Mouse (Mus musculus): ENCODE results near the gene Oosp1. TPM values are rescaled to one million over a fixed set of nuclear protein-coding genes. Genes with fewer than 3 reads are reported as not detected.

The Oosp1 gene
- polyA plus RNA-seq (2012; rRNA removed), result not detected in 2 replicates
- polyA plus RNA-seq (2014; fragmentation: Nextera tagmentation; extraction: Ambion mirVana), result not detected in 2 replicates

DNA sequence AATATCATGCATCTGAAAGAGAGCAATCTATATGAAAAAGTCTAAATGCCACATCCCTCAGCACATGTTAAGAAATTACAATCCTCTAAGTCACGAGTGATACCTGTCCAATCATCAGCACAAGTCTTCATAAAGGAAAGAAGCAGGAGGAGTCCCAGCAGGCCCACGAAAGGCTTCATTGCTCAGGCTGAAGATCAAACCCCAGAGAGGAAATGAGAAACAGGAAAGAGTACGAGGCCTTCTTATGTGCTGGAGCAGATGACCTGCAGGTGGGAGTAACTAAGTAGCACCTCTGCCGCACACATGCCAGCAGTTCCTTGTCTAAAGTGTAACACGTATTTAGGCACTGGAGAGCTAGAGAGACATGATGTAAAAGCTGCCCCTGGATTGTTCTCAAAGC lies at the start of gene Oosp1:
Gene Oosp1 (minus strand): TSS at position 312 of the 400 bp plus-strand sequence.
- no peak for DNase-seq (ENCODE audit: low spot score)
- no peak for ATAC-seq (ENCODE audit: low FRiP score, low read depth)
- 33% methylated on average over 5 of the region's 5 CpGs for WGBS
- H3K4me1 ChIP-seq (ENCODE audit: control insufficient read depth, insufficient read depth, low read length), result no peaks in the 10 kb centered on the region
- no peak for TF ChIP-seq POLR2A (IDR thresholded peaks at IDR 0.05; ENCODE audit: borderline replicate concordance, extremely low read depth, insufficient read depth, insufficient read length)
- H3K27me3 ChIP-seq (ENCODE audit: control insufficient read depth, insufficient read depth, low read length), result no peaks in the 10 kb centered on the region
- H3K9ac ChIP-seq (ENCODE audit: low read depth, low read length, severe bottlenecking), result no peak within 1 kb of the TSS
- H3K36me3 ChIP-seq (ENCODE audit: control insufficient read depth, insufficient read depth, low read length), result no peaks in the 10 kb centered on the region
- H3K27ac ChIP-seq (replicated peaks; ENCODE audit: low read depth, low read length), result no peak within 1 kb of the TSS
- H3K9me3 ChIP-seq (ENCODE audit: control insufficient read depth, low read length), result no peaks in the 10 kb centered on the region
- no peak within 1 kb of the TSS for H3K4me3 ChIP-seq (replicated peaks; ENCODE audit: low read length)
- H3K4me2 ChIP-seq (replicated peaks; ENCODE audit: low read depth, low read length, severe bottlenecking), result no peak within 1 kb of the TSS

DNA sequence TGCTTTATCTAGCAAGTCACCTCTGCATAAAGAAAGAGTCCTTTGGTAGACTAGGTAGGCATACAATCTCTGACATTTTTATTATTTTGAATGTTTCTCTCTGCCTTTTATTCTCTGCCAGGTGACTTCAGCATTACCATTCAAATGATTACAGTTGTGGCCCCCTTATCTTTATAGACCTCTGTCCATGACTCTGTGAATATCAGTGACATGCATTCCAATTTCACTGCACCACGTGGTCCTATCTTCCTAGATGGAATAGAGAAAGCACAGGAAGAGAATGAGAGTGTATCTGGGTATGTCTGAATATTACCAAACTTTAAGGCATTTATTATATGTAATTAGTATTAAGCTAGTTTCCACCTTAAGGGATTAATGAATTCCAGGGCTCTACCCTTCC lies 45.5 kb upstream of the Oosp1 start:
- 46% methylated on average over 1 of the region's 1 CpGs for WGBS
- ATAC-seq (ENCODE audit: low FRiP score, low read depth), result no peak
- no peak overlapping the region for H3K4me3 ChIP-seq (replicated peaks; ENCODE audit: low read length)
- no peak overlapping the region for H3K27ac ChIP-seq (replicated peaks; ENCODE audit: low read depth, low read length)
- H3K27me3 ChIP-seq (ENCODE audit: control insufficient read depth, insufficient read depth, low read length), result no peaks in the 10 kb centered on the region
- H3K36me3 ChIP-seq (ENCODE audit: control insufficient read depth, insufficient read depth, low read length), result no peaks in the 10 kb centered on the region
- H3K4me1 ChIP-seq (ENCODE audit: control insufficient read depth, insufficient read depth, low read length), result no peaks in the 10 kb centered on the region
- TF ChIP-seq POLR2A (IDR thresholded peaks at IDR 0.05; ENCODE audit: borderline replicate concordance, extremely low read depth, insufficient read depth, insufficient read length), result no peak
- no peak for DNase-seq (ENCODE audit: low spot score)
- H3K9ac ChIP-seq (ENCODE audit: low read depth, low read length, severe bottlenecking), result no peak overlapping the region
- H3K9me3 ChIP-seq (ENCODE audit: control insufficient read depth, low read length), result no peaks in the 10 kb centered on the region
- H3K4me2 ChIP-seq (replicated peaks; ENCODE audit: low read depth, low read length, severe bottlenecking), result no peak overlapping the region

DNA sequence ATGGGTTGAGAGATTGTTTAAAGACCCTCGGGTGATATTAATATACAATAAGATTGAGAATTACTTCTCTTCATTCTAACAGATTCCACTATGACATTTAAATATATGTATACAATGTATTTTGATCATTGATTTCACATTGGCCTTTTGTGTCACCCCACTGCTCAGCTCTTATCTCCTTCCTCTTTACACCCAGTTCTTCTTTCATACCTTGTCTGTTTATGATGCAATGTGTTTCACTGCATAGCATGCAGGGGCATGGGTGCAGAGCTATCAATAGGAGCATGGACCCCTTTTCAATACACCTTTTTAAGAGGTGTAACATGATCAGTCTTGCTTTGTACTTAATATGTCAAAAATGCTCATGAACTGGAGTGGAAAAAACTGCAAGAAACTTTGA lies 39.3 kb upstream of the Oosp1 start:
- H3K27ac ChIP-seq (replicated peaks; ENCODE audit: low read depth, low read length), result no peak overlapping the region
- no peak for DNase-seq (ENCODE audit: low spot score)
- H3K36me3 ChIP-seq (ENCODE audit: control insufficient read depth, insufficient read depth, low read length), result no peaks in the 10 kb centered on the region
- H3K4me3 ChIP-seq (replicated peaks; ENCODE audit: low read length), result no peak overlapping the region
- 71% methylated on average over 1 of the region's 1 CpGs for WGBS
- ATAC-seq (ENCODE audit: low FRiP score, low read depth), result no peak
- no peaks in the 10 kb centered on the region for H3K4me1 ChIP-seq (ENCODE audit: control insufficient read depth, insufficient read depth, low read length)
- H3K27me3 ChIP-seq (ENCODE audit: control insufficient read depth, insufficient read depth, low read length), result no peaks in the 10 kb centered on the region
- H3K4me2 ChIP-seq (replicated peaks; ENCODE audit: low read depth, low read length, severe bottlenecking), result no peak overlapping the region
- no peak for TF ChIP-seq POLR2A (IDR thresholded peaks at IDR 0.05; ENCODE audit: borderline replicate concordance, extremely low read depth, insufficient read depth, insufficient read length)
- H3K9ac ChIP-seq (ENCODE audit: low read depth, low read length, severe bottlenecking), result no peak overlapping the region
- H3K9me3 ChIP-seq (ENCODE audit: control insufficient read depth, low read length), result no peaks in the 10 kb centered on the region

DNA sequence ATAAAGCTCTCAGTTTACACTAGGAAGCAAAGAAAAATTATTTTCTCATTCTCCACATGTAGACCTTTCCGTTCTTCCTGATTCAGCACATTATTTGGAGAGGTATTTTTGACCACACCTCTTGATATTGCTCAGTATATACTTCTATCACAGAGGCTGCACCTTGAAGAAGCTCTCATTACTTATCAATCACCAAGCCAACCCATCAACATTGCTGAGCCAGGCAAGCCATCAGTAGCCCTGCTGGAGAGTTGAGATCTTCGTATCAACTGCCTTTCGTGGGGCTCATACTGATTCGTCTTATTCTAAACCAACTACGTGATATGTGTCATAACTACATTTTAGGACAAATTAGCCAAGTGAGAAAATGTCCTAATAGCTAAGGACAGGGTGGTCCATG lies 36.4 kb upstream of the Oosp1 start:
- Histone ChIP-seq H3K4me2 (replicated peaks; ENCODE audit: low read depth, low read length, severe bottlenecking) (no peak overlapping the region), H3K27ac (replicated peaks; ENCODE audit: low read depth, low read length) (no peak overlapping the region), H3K9ac (ENCODE audit: low read depth, low read length, severe bottlenecking) (no peak overlapping the region), H3K36me3 (ENCODE audit: control insufficient read depth, insufficient read depth, low read length) (no peaks in the 10 kb centered on the region), H3K4me3 (replicated peaks; ENCODE audit: low read length) (no peak overlapping the region), H3K4me1 (ENCODE audit: control insufficient read depth, insufficient read depth, low read length) (no peaks in the 10 kb centered on the region), H3K27me3 (ENCODE audit: control insufficient read depth, insufficient read depth, low read length) (no peaks in the 10 kb centered on the region), H3K9me3 (ENCODE audit: control insufficient read depth, low read length) (no peaks in the 10 kb centered on the region)
- DNase-seq (ENCODE audit: low spot score) (no peak), ATAC-seq (ENCODE audit: low FRiP score, low read depth) (no peak)
- WGBS, result 89% methylated on average over 5 of the region's 5 CpGs
- no peak for TF ChIP-seq POLR2A (IDR thresholded peaks at IDR 0.05; ENCODE audit: borderline replicate concordance, extremely low read depth, insufficient read depth, insufficient read length)

DNA sequence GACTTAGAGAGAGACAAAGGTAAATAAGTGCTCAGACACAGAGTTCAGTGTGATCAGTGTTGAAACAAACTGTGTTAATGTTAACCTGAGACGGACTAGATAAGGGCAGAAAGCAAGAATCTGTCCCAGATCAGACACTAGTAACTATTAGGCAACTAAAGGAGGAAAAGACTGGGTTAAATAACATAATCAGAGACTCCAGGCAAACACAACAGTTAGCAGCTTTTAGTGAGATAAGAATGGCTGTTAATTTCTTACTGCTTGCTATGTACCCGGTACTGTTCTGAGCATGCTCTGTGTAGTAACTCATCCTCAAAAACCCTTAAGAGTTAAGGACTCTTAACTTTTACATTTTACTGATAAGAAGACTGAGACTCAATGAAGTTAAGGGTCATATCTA lies 35.0 kb upstream of the Oosp1 start:
- H3K36me3 ChIP-seq (ENCODE audit: control insufficient read depth, insufficient read depth, low read length), result no peaks in the 10 kb centered on the region
- H3K4me2 ChIP-seq (replicated peaks; ENCODE audit: low read depth, low read length, severe bottlenecking), result no peak overlapping the region
- ATAC-seq (ENCODE audit: low FRiP score, low read depth) (no peak), DNase-seq (ENCODE audit: low spot score) (no peak)
- WGBS, result 83% methylated on average over 2 of the region's 2 CpGs
- H3K4me1 ChIP-seq (ENCODE audit: control insufficient read depth, insufficient read depth, low read length), result no peaks in the 10 kb centered on the region
- no peak overlapping the region for H3K4me3 ChIP-seq (replicated peaks; ENCODE audit: low read length)
- H3K27ac ChIP-seq (replicated peaks; ENCODE audit: low read depth, low read length), result no peak overlapping the region
- no peaks in the 10 kb centered on the region for H3K27me3 ChIP-seq (ENCODE audit: control insufficient read depth, insufficient read depth, low read length)
- H3K9me3 ChIP-seq (ENCODE audit: control insufficient read depth, low read length), result no peaks in the 10 kb centered on the region
- no peak overlapping the region for H3K9ac ChIP-seq (ENCODE audit: low read depth, low read length, severe bottlenecking)
- no peak for TF ChIP-seq POLR2A (IDR thresholded peaks at IDR 0.05; ENCODE audit: borderline replicate concordance, extremely low read depth, insufficient read depth, insufficient read length)

DNA sequence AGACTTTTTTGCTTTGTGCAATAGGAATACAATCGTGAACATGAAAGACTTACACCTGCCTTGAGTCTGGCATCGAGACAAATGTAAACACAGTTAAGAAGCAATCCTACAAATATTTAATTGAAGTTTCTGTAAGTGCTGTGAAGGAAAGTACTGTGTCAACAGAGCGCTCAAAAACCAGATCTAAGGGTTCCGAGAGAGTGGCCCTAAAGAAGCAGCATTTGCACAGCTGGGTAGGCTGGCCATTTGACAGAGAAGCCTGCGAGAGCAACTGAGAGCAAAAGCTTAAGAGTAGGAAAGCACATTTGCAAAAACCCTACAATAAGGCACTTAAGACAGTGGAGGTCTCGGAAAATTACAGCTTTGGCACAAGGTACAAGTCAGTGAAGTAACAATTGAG lies 33.3 kb upstream of the Oosp1 start:
- Histone ChIP-seq H3K4me3 (replicated peaks; ENCODE audit: low read length) (no peak overlapping the region), H3K4me1 (ENCODE audit: control insufficient read depth, insufficient read depth, low read length) (no peaks in the 10 kb centered on the region), H3K27me3 (ENCODE audit: control insufficient read depth, insufficient read depth, low read length) (no peaks in the 10 kb centered on the region), H3K27ac (replicated peaks; ENCODE audit: low read depth, low read length) (no peak overlapping the region), H3K4me2 (replicated peaks; ENCODE audit: low read depth, low read length, severe bottlenecking) (no peak overlapping the region), H3K9me3 (ENCODE audit: control insufficient read depth, low read length) (no peaks in the 10 kb centered on the region), H3K9ac (ENCODE audit: low read depth, low read length, severe bottlenecking) (no peak overlapping the region), H3K36me3 (ENCODE audit: control insufficient read depth, insufficient read depth, low read length) (no peaks in the 10 kb centered on the region)
- no peak for ATAC-seq (ENCODE audit: low FRiP score, low read depth)
- TF ChIP-seq POLR2A (IDR thresholded peaks at IDR 0.05; ENCODE audit: borderline replicate concordance, extremely low read depth, insufficient read depth, insufficient read length), result no peak
- 81% methylated on average over 6 of the region's 6 CpGs for WGBS
- DNase-seq (ENCODE audit: low spot score), result no peak
